Mouse (Mus musculus): ENCODE measurements around the gene Rasal3. TPM values are rescaled to one million over a fixed set of nuclear protein-coding genes. Genes with fewer than 3 reads are reported as not detected.

The Rasal3 gene
- polyA plus RNA-seq, 1 experiment from 2014 or later = 1.0 TPM

DNA sequence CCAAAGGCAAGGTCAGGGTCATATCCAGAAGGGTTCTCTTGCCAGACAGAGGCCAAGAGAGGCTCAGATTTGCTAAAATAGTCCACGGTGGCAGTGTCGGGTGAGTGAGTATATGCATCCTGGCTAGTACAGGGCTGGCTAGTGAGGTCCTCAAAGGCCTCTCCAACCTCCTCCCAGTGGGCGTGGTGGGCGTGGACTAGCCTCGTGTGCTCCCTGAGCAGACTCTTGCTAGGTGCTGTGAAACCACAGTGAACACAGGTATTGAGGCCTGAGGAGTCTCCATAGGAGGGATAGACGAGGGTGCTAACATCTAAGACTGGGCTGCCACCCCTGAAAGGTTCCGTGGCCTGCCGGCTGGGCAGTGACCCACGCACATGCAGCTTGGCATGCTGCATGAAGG lies 26.2 kb downstream of the Rasal3 start:
- H3K27me3 ChIP-seq (ENCODE audit: insufficient read depth, low read length) = no peaks in the 10 kb centered on the region
- no peaks in the 10 kb centered on the region for H3K4me1 ChIP-seq (ENCODE audit: insufficient read depth)
- DNase-seq (no peak), ATAC-seq (ENCODE audit: insufficient read depth) (no peak)
- H3K4me3 ChIP-seq (ENCODE audit: low read depth, low read length) = no peak overlapping the region
- H3K4me2 ChIP-seq = no peak overlapping the region
- H3K36me3 ChIP-seq (ENCODE audit: insufficient read depth) = peaks cover 22% of the 10 kb centered on the region; the same call in 1 of the 2 replicates
- H3K9ac ChIP-seq = no peak overlapping the region
- 73% methylated on average over 9 of the region's 9 CpGs for WGBS
- TF ChIP-seq CTCF (IDR thresholded peaks at IDR 0.05; ENCODE audit: low read depth) = no peak
- H3K27ac ChIP-seq (ENCODE audit: low read depth) = no peak overlapping the region
- H3K9me3 ChIP-seq (ENCODE audit: low read depth, low read length) = no peaks in the 10 kb centered on the region

- H3K27ac ChIP-seq (ENCODE audit: low read depth) = no peak overlapping the region
- no peak overlapping the region for H3K9ac ChIP-seq
- H3K27me3 ChIP-seq (ENCODE audit: insufficient read depth, low read length) = no peaks in the 10 kb centered on the region
- TF ChIP-seq CTCF (IDR thresholded peaks at IDR 0.05; ENCODE audit: low read depth) = no peak
- H3K9me3 ChIP-seq (ENCODE audit: low read depth, low read length) = no peaks in the 10 kb centered on the region
- H3K4me1 ChIP-seq (ENCODE audit: insufficient read depth) = no peaks in the 10 kb centered on the region
- H3K4me3 ChIP-seq (ENCODE audit: low read depth, low read length) = no peak overlapping the region
- 87% methylated on average over 15 of the region's 15 CpGs for WGBS
- DNase-seq (no peak), ATAC-seq (ENCODE audit: insufficient read depth) (no peak)
- H3K36me3 ChIP-seq (ENCODE audit: insufficient read depth) = peaks cover 22% of the 10 kb centered on the region; the same call in 1 of the 2 replicates
- no peak overlapping the region for H3K4me2 ChIP-seq
Observed at GRCm38 (mm10) chr17:32376475-32376874, 26.9 kb downstream of the Rasal3 start.

DNA sequence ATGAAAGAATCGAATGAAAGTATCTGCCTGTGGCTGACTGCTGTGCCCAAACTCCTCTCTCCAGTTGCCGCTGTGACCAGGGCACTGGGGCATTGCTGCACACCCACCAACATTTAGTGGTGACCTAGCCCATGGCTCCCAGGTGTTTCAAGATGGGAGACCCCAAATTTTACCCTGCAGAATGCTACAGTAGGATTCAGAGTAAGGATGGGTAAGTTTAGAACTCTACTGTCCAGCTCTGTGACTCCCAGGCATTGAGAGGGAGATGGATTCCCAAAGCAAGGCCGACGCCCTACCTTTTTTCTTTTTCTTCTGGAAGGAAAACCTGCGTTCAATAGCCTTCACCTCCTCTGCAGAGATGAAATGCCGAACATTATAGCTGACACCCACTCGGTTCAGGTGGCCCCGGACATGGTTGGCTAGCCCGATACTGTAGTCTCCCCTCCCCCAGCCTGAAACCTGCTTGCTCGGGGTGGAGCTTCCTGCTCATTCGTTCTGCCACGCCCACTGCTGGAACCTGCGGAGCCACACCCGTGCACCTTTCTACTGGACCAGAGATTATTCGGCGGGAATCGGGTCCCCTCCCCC lies 34.3 kb downstream of the Rasal3 start:
- no peaks in the 10 kb centered on the region for H3K27me3 ChIP-seq (ENCODE audit: insufficient read depth, low read length)
- peak overlapping the region; percentile 39 for H3K4me3 ChIP-seq (ENCODE audit: low read depth, low read length)
- no peak overlapping the region for H3K27ac ChIP-seq (ENCODE audit: low read depth)
- H3K9ac ChIP-seq = peak overlapping the region; percentile 37
- ATAC-seq (ENCODE audit: insufficient read depth) (peak; percentile 68; the same call in 1 of the 2 replicates), DNase-seq (peak; percentile 44)
- H3K9me3 ChIP-seq (ENCODE audit: low read depth, low read length) = no peaks in the 10 kb centered on the region
- 19% methylated on average over 12 of the region's 17 CpGs for WGBS
- peaks cover 3% of the 10 kb centered on the region; the same call in 1 of the 2 replicates for H3K4me1 ChIP-seq (ENCODE audit: insufficient read depth)
- H3K4me2 ChIP-seq = peak overlapping the region; percentile 55
- no peak for TF ChIP-seq CTCF (IDR thresholded peaks at IDR 0.05; ENCODE audit: low read depth)
- H3K36me3 ChIP-seq (ENCODE audit: insufficient read depth) = 0 out of 2 replicates have a peak, but pooled peaks cover 2% of the 10 kb centered on the region

DNA sequence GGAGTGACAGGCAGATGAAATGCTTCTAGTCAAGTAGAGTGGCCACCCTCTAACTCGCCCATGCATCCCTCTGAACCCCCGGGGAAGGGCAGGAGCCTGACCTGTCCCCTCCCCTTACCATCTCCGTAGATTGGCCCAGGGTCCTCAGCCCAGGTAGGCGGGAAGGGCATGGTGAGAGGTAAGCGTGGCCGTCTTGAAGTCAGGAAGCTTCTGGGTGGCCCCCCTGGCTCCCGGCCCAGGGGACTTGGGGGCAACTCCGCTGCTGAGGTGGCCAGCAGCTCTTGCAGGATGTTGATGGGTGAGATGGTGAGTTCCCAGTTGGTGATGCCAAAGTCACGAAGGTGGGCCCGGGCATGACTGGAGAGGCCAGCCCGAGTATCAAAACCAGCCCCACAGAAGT lies 35.7 kb downstream of the Rasal3 start:
- DNase-seq (no peak), ATAC-seq (ENCODE audit: insufficient read depth) (no peak)
- 86% methylated on average over 11 of the region's 11 CpGs for WGBS
- Histone ChIP-seq H3K9ac (no peak overlapping the region), H3K27me3 (ENCODE audit: insufficient read depth, low read length) (no peaks in the 10 kb centered on the region), H3K9me3 (ENCODE audit: low read depth, low read length) (no peaks in the 10 kb centered on the region), H3K4me3 (ENCODE audit: low read depth, low read length) (no peak overlapping the region), H3K4me2 (no peak overlapping the region), H3K27ac (ENCODE audit: low read depth) (no peak overlapping the region), H3K36me3 (ENCODE audit: insufficient read depth) (peaks cover 3% of the 10 kb centered on the region; the same call in 1 of the 2 replicates), H3K4me1 (ENCODE audit: insufficient read depth) (peaks cover 7% of the 10 kb centered on the region; the same call in 1 of the 2 replicates)
- no peak for TF ChIP-seq CTCF (IDR thresholded peaks at IDR 0.05; ENCODE audit: low read depth)

GRCm38 (mm10) chr17:32365296-32365695 lies 38.1 kb downstream of the Rasal3 start:
- Histone ChIP-seq H3K36me3 (ENCODE audit: insufficient read depth) (peaks cover 27% of the 10 kb centered on the region), H3K27ac (ENCODE audit: low read depth) (no peak overlapping the region), H3K4me1 (ENCODE audit: insufficient read depth) (peaks cover 7% of the 10 kb centered on the region; the same call in 1 of the 2 replicates), H3K9me3 (ENCODE audit: low read depth, low read length) (no peaks in the 10 kb centered on the region), H3K27me3 (ENCODE audit: insufficient read depth, low read length) (no peaks in the 10 kb centered on the region), H3K4me2 (peak overlapping the region; percentile 66; the same call in 1 of the 2 replicates), H3K9ac (no peak overlapping the region), H3K4me3 (ENCODE audit: low read depth, low read length) (no peak overlapping the region)
- DNase-seq (no peak), ATAC-seq (ENCODE audit: insufficient read depth) (no peak)
- 61% methylated on average over 1 of the region's 1 CpGs for WGBS
- TF ChIP-seq CTCF (IDR thresholded peaks at IDR 0.05; ENCODE audit: low read depth) = no peak

DNA sequence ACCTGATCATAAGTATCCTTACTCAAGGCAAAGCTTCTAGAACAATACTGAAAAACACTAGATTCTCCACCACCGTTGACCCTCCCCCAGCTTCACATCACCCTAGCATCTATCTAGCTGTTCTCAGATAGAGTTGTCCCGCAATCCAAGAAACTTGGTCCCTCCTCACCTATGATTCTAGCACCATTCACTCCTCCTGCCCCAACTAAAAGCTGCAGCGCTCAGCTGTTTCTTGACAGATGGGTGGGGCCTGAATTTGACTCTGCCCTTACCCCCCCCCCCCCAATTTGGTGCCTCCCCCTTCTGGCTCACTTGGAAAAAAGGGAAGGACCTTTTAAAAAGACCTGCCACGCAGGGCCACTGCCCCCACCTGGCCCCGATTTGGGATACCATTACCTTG lies 38.5 kb downstream of the Rasal3 start:
- no peaks in the 10 kb centered on the region for H3K9me3 ChIP-seq (ENCODE audit: low read depth, low read length)
- no peaks in the 10 kb centered on the region for H3K27me3 ChIP-seq (ENCODE audit: insufficient read depth, low read length)
- peak overlapping the region; percentile 32 for H3K9ac ChIP-seq
- H3K4me1 ChIP-seq (ENCODE audit: insufficient read depth) = peaks cover 7% of the 10 kb centered on the region; the same call in 1 of the 2 replicates
- peak; percentile 8; the same call in 1 of the 2 replicates for ATAC-seq (ENCODE audit: insufficient read depth)
- H3K4me3 ChIP-seq (ENCODE audit: low read depth, low read length) = peak overlapping the region; percentile 97
- peaks cover 32% of the 10 kb centered on the region for H3K36me3 ChIP-seq (ENCODE audit: insufficient read depth)
- WGBS = 46% methylated on average over 5 of the region's 5 CpGs
- no peak for DNase-seq
- TF ChIP-seq CTCF (IDR thresholded peaks at IDR 0.05; ENCODE audit: low read depth) = no peak
- peak overlapping the region; percentile 66 for H3K4me2 ChIP-seq
- peak overlapping the region; percentile 51 for H3K27ac ChIP-seq (ENCODE audit: low read depth)

DNA sequence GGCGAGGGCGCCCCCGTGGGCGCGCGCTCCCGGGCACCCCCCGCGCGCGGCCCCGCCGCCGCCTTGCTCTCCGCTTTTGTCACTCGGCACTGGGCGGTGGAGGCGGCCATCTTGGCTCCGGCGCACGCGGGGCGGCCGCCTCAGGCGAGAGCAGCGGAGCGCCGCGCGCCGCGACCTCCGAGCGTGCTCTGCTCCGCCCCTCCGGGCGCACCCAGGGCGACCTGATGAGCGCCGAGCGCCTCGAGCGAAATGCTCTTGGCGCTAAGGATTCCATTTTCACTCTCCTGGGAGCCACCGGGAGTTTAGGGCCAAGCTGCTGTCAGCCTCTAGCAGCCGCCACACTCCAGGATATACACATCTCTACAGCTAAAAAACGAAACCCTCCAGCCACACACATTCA lies 39.1 kb downstream of the Rasal3 start:
- ATAC-seq (ENCODE audit: insufficient read depth) (peak; percentile 91), DNase-seq (peak; percentile 97)
- Histone ChIP-seq H3K4me1 (ENCODE audit: insufficient read depth) (peaks cover 7% of the 10 kb centered on the region; the same call in 1 of the 2 replicates), H3K4me2 (peak overlapping the region; percentile 66), H3K36me3 (ENCODE audit: insufficient read depth) (peaks cover 37% of the 10 kb centered on the region), H3K27me3 (ENCODE audit: insufficient read depth, low read length) (no peaks in the 10 kb centered on the region), H3K9ac (peak overlapping the region; percentile 96), H3K27ac (ENCODE audit: low read depth) (peak overlapping the region; percentile 51), H3K9me3 (ENCODE audit: low read depth, low read length) (no peaks in the 10 kb centered on the region), H3K4me3 (ENCODE audit: low read depth, low read length) (peak overlapping the region; percentile 97)
- peak; percentile 14; the same call in 1 of the 2 replicates for TF ChIP-seq CTCF (IDR thresholded peaks at IDR 0.05; ENCODE audit: low read depth)
- 0% methylated on average over 30 of the region's 47 CpGs for WGBS

Measured in lung, embryonic 14.5 days (tissue).